Mouse (Mus musculus) ES-Bruce4 (cell line): Measurements from ENCODE around the gene Rex1bd.

Source experiments
- CTCF ChIP-seq: IDR thresholded peaks from one replicate; pipeline ENCODE4 v1.8.1; 2011; ENCODE audit warnings: low read depth, low read length
- EP300 ChIP-seq: IDR thresholded peaks from 2 replicates; pipeline ENCODE4 v1.6.1; 2011; ENCODE audit warnings: low read depth, low read length; ENCODE audit not compliant: insufficient read depth
- POLR2A ChIP-seq: IDR thresholded peaks from one replicate; pipeline ENCODE4 v1.8.1; 2011; ENCODE audit warnings: low read length; ENCODE audit not compliant: insufficient read depth

DNA sequence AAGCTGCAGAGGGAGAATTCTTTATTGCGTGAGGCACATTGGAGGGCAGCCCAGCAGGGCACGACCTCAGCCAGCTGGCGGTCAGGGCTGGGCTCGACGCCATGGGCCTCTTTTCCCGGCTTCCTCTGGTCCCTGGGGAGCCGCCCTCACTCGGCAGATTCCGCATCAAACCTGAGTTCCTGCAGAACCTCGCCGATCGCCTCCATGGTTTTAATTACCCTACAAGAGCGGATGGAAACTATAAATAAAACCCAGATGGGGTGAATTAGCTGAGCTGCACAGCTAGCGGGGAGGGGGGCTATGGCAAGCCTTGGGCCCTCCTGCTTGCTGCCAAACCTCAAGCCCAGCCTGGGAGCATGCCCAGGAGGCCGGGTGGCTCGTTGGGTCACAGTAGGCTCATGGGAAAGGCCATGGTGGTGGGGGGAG lies 2.2 kb downstream of the Rex1bd start:
- TF ChIP-seq POLR2A (no peak), CTCF (no peak), EP300 (no peak)
